Mouse (Mus musculus): ENCODE results near the gene Rnf220. TPM values are rescaled to one million over a fixed set of nuclear protein-coding genes. Genes with fewer than 3 reads are reported as not detected.

Rnf220 gene
- polyA plus RNA-seq, 1 experiment from 2014 or later: 50.7 TPM

DNA sequence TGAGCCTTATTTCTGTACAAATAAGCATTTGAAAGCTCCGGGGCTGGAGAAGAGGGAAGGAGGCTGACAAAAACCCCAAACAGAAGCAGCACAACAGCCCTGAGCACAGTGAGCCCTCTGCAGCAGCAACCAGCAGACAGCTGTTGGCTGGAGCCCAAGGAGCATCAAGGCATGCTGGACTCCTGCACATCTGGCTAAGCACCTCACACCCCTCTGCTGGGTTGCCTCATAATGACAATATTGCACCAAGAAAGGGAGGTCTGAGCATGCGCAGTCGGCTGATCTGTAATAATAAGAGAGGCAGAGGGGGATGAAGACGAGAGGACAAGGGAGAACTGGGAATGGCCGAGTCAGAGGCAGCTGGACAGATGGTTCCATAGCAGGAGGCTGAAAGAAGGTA lies 19.5 kb downstream of the Rnf220 start:
- H3K9me3 ChIP-seq (ENCODE audit: low read length): no peaks in the 10 kb centered on the region
- no peak overlapping the region for H3K9ac ChIP-seq (replicated peaks; ENCODE audit: low read depth)
- no peak overlapping the region for H3K4me2 ChIP-seq (replicated peaks; ENCODE audit: low read depth, low read length)
- no peak overlapping the region for H3K4me3 ChIP-seq (ENCODE audit: low read depth, low read length)
- no peak for ATAC-seq
- no peak overlapping the region for H3K27ac ChIP-seq (ENCODE audit: low read length)
- 59% methylated on average over 5 of the region's 5 CpGs for WGBS
- H3K4me1 ChIP-seq (ENCODE audit: insufficient read depth, low read depth, low read length): no peaks in the 10 kb centered on the region
- no peak for DNase-seq (ENCODE audit: low spot score)
- TF ChIP-seq CTCF (IDR thresholded peaks at IDR 0.05) (no peak), EP300 (IDR thresholded peaks at IDR 0.05) (no peak)
- H3K27me3 ChIP-seq (replicated peaks; ENCODE audit: insufficient read depth, low read length): peaks cover 24% of the 10 kb centered on the region; the same call in 1 of the 2 replicates
- H3K36me3 ChIP-seq (ENCODE audit: insufficient read depth, low read length): no peaks in the 10 kb centered on the region

DNA sequence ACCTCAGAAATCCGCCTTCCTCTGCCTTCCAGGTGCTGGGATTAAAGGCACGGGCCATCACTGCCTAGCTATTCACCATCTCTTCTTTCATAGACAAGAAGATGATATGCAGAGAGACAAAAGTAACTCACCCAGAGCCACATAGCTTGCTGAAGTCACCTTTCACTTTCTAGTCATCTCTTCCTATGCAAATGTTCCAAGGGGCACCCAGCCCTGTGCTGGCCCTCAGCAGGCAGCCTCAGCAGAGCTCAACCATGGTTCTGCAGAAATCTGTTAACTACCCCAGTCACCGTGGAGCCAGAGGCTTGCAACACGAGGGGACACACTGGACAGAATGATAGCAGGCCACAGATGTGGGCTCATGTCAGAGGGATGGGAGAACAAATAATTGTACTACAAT lies 20.1 kb downstream of the Rnf220 start:
- DNase-seq (ENCODE audit: low spot score) (no peak), ATAC-seq (no peak)
- Histone ChIP-seq H3K27ac (ENCODE audit: low read length) (no peak overlapping the region), H3K9me3 (ENCODE audit: low read length) (no peaks in the 10 kb centered on the region), H3K4me3 (ENCODE audit: low read depth, low read length) (no peak overlapping the region), H3K4me1 (ENCODE audit: insufficient read depth, low read depth, low read length) (no peaks in the 10 kb centered on the region), H3K4me2 (replicated peaks; ENCODE audit: low read depth, low read length) (no peak overlapping the region), H3K27me3 (replicated peaks; ENCODE audit: insufficient read depth, low read length) (peaks cover 24% of the 10 kb centered on the region; the same call in 1 of the 2 replicates), H3K9ac (replicated peaks; ENCODE audit: low read depth) (no peak overlapping the region), H3K36me3 (ENCODE audit: insufficient read depth, low read length) (no peaks in the 10 kb centered on the region)
- WGBS: 70% methylated on average over 4 of the region's 4 CpGs
- TF ChIP-seq EP300 (IDR thresholded peaks at IDR 0.05): no peak
- no peak for TF ChIP-seq CTCF (IDR thresholded peaks at IDR 0.05)

DNA sequence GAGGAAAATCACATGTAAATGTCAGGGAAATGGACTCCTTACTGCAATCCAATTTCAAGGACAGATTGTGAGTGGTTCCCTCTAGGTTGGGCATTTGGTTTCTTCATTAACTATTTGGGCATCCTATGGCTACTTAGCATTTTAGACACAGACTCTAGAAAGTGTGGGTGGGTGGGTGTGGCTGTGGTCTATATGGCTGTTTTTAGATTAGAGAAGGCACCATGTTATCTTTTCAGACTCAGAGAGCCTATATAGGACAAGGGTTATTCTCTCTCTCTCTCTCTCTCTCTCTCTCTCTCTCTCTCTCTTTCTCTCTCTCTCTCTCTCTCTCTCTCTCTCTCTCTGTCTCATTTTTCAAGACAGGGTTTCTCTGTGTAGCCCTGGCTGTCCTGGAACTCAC lies 20.5 kb downstream of the Rnf220 start:
- H3K4me2 ChIP-seq (replicated peaks; ENCODE audit: low read depth, low read length): no peak overlapping the region
- H3K9me3 ChIP-seq (ENCODE audit: low read length): no peaks in the 10 kb centered on the region
- no peaks in the 10 kb centered on the region for H3K36me3 ChIP-seq (ENCODE audit: insufficient read depth, low read length)
- TF ChIP-seq EP300 (IDR thresholded peaks at IDR 0.05) (no peak), CTCF (IDR thresholded peaks at IDR 0.05) (no peak)
- H3K4me1 ChIP-seq (ENCODE audit: insufficient read depth, low read depth, low read length): no peaks in the 10 kb centered on the region
- no peak overlapping the region for H3K27ac ChIP-seq (ENCODE audit: low read length)
- peaks cover 24% of the 10 kb centered on the region; the same call in 1 of the 2 replicates for H3K27me3 ChIP-seq (replicated peaks; ENCODE audit: insufficient read depth, low read length)
- ATAC-seq (no peak), DNase-seq (ENCODE audit: low spot score) (no peak)
- no peak overlapping the region for H3K4me3 ChIP-seq (ENCODE audit: low read depth, low read length)
- no peak overlapping the region for H3K9ac ChIP-seq (replicated peaks; ENCODE audit: low read depth)

DNA sequence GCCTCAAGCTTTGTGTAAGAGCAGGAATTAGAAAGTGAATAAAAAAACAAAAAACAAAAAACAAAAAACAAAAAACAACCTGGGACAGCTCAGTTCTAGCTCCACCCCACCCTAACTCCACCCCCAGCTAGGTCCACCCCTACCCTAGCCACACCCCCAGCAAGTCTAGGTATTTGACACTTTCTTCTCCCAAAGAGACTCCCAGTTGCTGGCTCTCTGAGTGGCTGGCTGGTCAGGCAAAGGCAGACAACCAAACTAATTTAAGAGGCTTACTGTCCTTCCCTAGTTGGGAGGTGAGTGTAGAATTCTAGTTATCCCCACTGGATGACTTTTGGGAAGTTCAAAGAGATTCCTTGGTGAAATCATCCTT lies 22.9 kb downstream of the Rnf220 start:
- TF ChIP-seq EP300 (IDR thresholded peaks at IDR 0.05): no peak
- TF ChIP-seq CTCF (IDR thresholded peaks at IDR 0.05): no peak
- no peak overlapping the region for H3K9ac ChIP-seq (replicated peaks; ENCODE audit: low read depth)
- no peak for DNase-seq (ENCODE audit: low spot score)
- H3K4me3 ChIP-seq (ENCODE audit: low read depth, low read length): no peak overlapping the region
- H3K9me3 ChIP-seq (ENCODE audit: low read length): no peaks in the 10 kb centered on the region
- no peaks in the 10 kb centered on the region for H3K4me1 ChIP-seq (ENCODE audit: insufficient read depth, low read depth, low read length)
- no peaks in the 10 kb centered on the region for H3K36me3 ChIP-seq (ENCODE audit: insufficient read depth, low read length)
- H3K27ac ChIP-seq (ENCODE audit: low read length): no peak overlapping the region
- no peak overlapping the region for H3K4me2 ChIP-seq (replicated peaks; ENCODE audit: low read depth, low read length)
- ATAC-seq: no peak
- H3K27me3 ChIP-seq (replicated peaks; ENCODE audit: insufficient read depth, low read length): peaks cover 21% of the 10 kb centered on the region; the same call in 1 of the 2 replicates

DNA sequence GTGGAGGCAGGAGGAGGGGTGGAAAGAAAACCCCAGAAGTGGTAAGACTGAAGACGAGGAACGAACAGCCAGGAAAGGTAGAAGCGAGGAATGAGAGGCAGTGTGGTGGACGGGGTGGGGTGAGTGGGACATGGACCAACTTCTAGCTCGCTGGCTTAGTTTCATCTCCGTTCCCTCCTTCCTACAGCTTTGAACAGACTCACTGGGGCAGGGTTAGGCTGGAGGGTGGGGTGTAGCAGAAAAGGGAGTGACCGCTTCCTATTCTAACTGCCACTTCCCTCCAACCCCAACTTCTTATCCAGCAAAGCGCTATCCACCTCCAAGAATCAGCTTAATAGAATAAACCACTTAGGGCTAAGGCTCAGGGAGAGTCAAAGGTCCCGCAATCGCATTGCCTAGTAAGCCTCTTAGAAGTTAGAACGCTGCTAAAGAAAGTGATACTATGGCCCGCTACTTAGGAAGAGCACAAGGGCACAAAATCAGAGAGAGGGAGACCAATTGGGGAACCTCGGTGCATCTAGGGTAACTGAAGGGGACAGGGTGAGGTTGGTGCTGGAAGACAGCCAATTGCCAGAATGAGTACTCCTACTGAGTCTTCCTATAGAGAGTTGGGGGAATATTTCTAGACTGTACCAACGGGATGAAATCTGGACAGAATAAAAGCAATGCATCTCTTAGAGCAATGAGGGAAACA lies 23.4 kb downstream of the Rnf220 start:
- Histone ChIP-seq H3K4me3 (ENCODE audit: low read depth, low read length) (no peak overlapping the region), H3K4me1 (ENCODE audit: insufficient read depth, low read depth, low read length) (no peaks in the 10 kb centered on the region), H3K9ac (replicated peaks; ENCODE audit: low read depth) (no peak overlapping the region), H3K36me3 (ENCODE audit: insufficient read depth, low read length) (no peaks in the 10 kb centered on the region), H3K9me3 (ENCODE audit: low read length) (no peaks in the 10 kb centered on the region), H3K27me3 (replicated peaks; ENCODE audit: insufficient read depth, low read length) (peaks cover 21% of the 10 kb centered on the region; the same call in 1 of the 2 replicates), H3K27ac (ENCODE audit: low read length) (no peak overlapping the region), H3K4me2 (replicated peaks; ENCODE audit: low read depth, low read length) (no peak overlapping the region)
- no peak; the same call in 1 of the 2 replicates for ATAC-seq
- 46% methylated on average over 14 of the region's 14 CpGs for WGBS
- DNase-seq (ENCODE audit: low spot score): peak; percentile 24
- TF ChIP-seq EP300 (IDR thresholded peaks at IDR 0.05) (no peak), CTCF (IDR thresholded peaks at IDR 0.05) (no peak)

DNA sequence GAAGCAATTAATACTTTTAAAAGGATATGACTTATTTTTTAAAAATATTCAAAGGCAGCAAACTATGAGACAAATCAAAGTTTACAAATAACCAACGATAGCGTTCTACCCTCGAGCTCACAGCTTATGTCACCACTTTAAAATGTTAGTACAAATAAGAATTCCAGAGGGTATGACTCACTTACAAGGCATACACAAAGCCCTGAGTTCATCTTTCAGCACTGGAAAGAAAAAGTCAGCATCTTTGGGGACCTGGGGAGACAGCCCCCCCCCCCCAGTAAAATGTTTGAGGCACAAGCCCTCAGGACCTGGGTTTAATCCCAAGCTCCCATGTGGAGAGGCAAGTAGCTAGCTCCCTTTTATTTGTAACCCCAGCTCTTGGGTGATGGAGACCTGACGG lies 27.4 kb downstream of the Rnf220 start:
- no peak overlapping the region for H3K4me3 ChIP-seq (ENCODE audit: low read depth, low read length)
- no peak for TF ChIP-seq CTCF (IDR thresholded peaks at IDR 0.05)
- TF ChIP-seq EP300 (IDR thresholded peaks at IDR 0.05): no peak
- ATAC-seq: no peak
- H3K27ac ChIP-seq (ENCODE audit: low read length): no peak overlapping the region
- no peak overlapping the region for H3K9ac ChIP-seq (replicated peaks; ENCODE audit: low read depth)
- no peaks in the 10 kb centered on the region for H3K4me1 ChIP-seq (ENCODE audit: insufficient read depth, low read depth, low read length)
- H3K36me3 ChIP-seq (ENCODE audit: insufficient read depth, low read length): no peaks in the 10 kb centered on the region
- DNase-seq (ENCODE audit: low spot score): no peak
- WGBS: 46% methylated on average over 4 of the region's 4 CpGs
- no peaks in the 10 kb centered on the region for H3K9me3 ChIP-seq (ENCODE audit: low read length)
- no peak overlapping the region for H3K4me2 ChIP-seq (replicated peaks; ENCODE audit: low read depth, low read length)
- H3K27me3 ChIP-seq (replicated peaks; ENCODE audit: insufficient read depth, low read length): 0 out of 2 replicates have a peak, but pooled peaks cover 2% of the 10 kb centered on the region

Measured in lung, postnatal 0 days (tissue).